Mouse (Mus musculus): ENCODE measurements around the gene Myh7.

GRCm38 (mm10) chr14:54948781-54949180, 45.6 kb downstream of the Myh7 start:
- TF ChIP-seq POLR2A (IDR thresholded peaks at IDR 0.05; ENCODE audit: borderline replicate concordance, extremely low read depth, low read depth, low read length) = no peak
- TF ChIP-seq CTCF (IDR thresholded peaks at IDR 0.05; ENCODE audit: insufficient read depth, low read length) = no peak
